In genomic region chr13:71961891-71962660, GRCm38 (mm10) we compare ENCODE assay signal across 10 mouse cellular contexts. TPM values are rescaled to one million over a fixed set of nuclear protein-coding genes. Genes with fewer than 3 reads are reported as not detected.
DNase-seq lines count a peak whose midpoint lies in the region; ATAC-seq lines count a peak whose summit lies in the region.
"Had no signal": no experiment of that assay in that cellular context is flagged by ENCODE, and none has a peak within 500 bp of the region (broad histone marks: within the 10 kb centered on the region; RNA-seq: fewer than 3 reads in every experiment).

No protein-coding gene starts in this region.

- H3K27me3 ChIP-seq in embryonic facial prominence, embryonic 14.5 days (replicated peaks; ENCODE audit: control insufficient read depth, insufficient read depth, low read length): peaks cover 86% of the 10 kb centered on the region
- H3K27me3 ChIP-seq in hindbrain, embryonic 12.5 days: peaks cover 58% of the 10 kb centered on the region
- H3K27me3 ChIP-seq in neural tube, embryonic 14.5 days (ENCODE audit: control insufficient read depth, insufficient read depth, low read length): peaks cover 57% of the 10 kb centered on the region
- H3K27me3 ChIP-seq: Patski had no signal

- H3K27ac ChIP-seq in embryonic facial prominence, embryonic 14.5 days (replicated peaks; ENCODE audit: low read depth, low read length): no peak overlapping the region; the same call in 1 of the 2 replicates
- H3K27ac ChIP-seq in hindbrain, embryonic 12.5 days: peak overlapping the region; percentile 94
- H3K27ac ChIP-seq in neural tube, embryonic 14.5 days (ENCODE audit: low read depth, low read length): no peak overlapping the region

- DNase-seq in kidney, postnatal 4 days: peak; percentile 30 to 42
- no peak for DNase-seq in kidney, postnatal 14 days
- DNase-seq in embryonic facial prominence, embryonic 14.5 days (ENCODE audit: low spot score): peak; percentile 23
- DNase-seq in adrenal gland, postnatal 14 days: no peak
- DNase-seq in kidney, adult 11 months: no peak

- H3K4me3 ChIP-seq in embryonic facial prominence, embryonic 14.5 days (ENCODE audit: low read depth, low read length): peak overlapping the region; percentile 57
- H3K4me3 ChIP-seq in hindbrain, embryonic 12.5 days: peak overlapping the region; percentile 78
- peak overlapping the region; percentile 39 for H3K4me3 ChIP-seq in neural tube, embryonic 14.5 days (ENCODE audit: low read depth, low read length)

- no peak for ATAC-seq in embryonic facial prominence, embryonic 14.5 days (ENCODE audit: low read depth)
- ATAC-seq in hindbrain, embryonic 12.5 days (ENCODE audit: low FRiP score): no peak
- ATAC-seq in neural tube, embryonic 14.5 days (ENCODE audit: low read depth): no peak
- no peak for ATAC-seq in granulocyte monocyte progenitor cell, adult 5-6 weeks (replicated peaks; ENCODE audit: poor library complexity, severe bottlenecking)

- no peaks in the 10 kb centered on the region for H3K36me3 ChIP-seq in embryonic facial prominence, embryonic 14.5 days (ENCODE audit: control insufficient read depth, insufficient read depth, low read length)
- peaks cover 6% of the 10 kb centered on the region for H3K36me3 ChIP-seq in hindbrain, embryonic 12.5 days
- H3K36me3 ChIP-seq in neural tube, embryonic 14.5 days (ENCODE audit: control insufficient read depth, insufficient read depth, low read length): no peaks in the 10 kb centered on the region

- H3K9me3 ChIP-seq in embryonic facial prominence, embryonic 14.5 days (ENCODE audit: control insufficient read depth, low read length): no peaks in the 10 kb centered on the region
- no peaks in the 10 kb centered on the region for H3K9me3 ChIP-seq in hindbrain, embryonic 12.5 days (replicated peaks)
- no peaks in the 10 kb centered on the region for H3K9me3 ChIP-seq in neural tube, embryonic 14.5 days (ENCODE audit: control insufficient read depth, low read length)

- no peaks in the 10 kb centered on the region; the same call in 1 of the 2 replicates for H3K4me1 ChIP-seq in embryonic facial prominence, embryonic 14.5 days (ENCODE audit: control insufficient read depth, insufficient read depth, low read length)
- H3K4me1 ChIP-seq in hindbrain, embryonic 12.5 days: peaks cover 43% of the 10 kb centered on the region
- H3K4me1 ChIP-seq in neural tube, embryonic 14.5 days (ENCODE audit: control insufficient read depth, insufficient read depth, low read length): peaks cover 21% of the 10 kb centered on the region

- H3K4me2 ChIP-seq in embryonic facial prominence, embryonic 14.5 days (ENCODE audit: low read depth, low read length): peak overlapping the region; percentile 81
- H3K4me2 ChIP-seq in hindbrain, embryonic 12.5 days (replicated peaks): peak overlapping the region; percentile 67
- H3K4me2 ChIP-seq in neural tube, embryonic 14.5 days (ENCODE audit: low read depth, low read length): peak overlapping the region; percentile 67; the same call in 1 of the 2 replicates

- peak overlapping the region; percentile 75 for H3K9ac ChIP-seq in embryonic facial prominence, embryonic 14.5 days (ENCODE audit: low read depth, low read length)
- peak overlapping the region; percentile 96 for H3K9ac ChIP-seq in hindbrain, embryonic 12.5 days
- H3K9ac ChIP-seq in neural tube, embryonic 14.5 days (replicated peaks; ENCODE audit: low read depth, low read length): peak overlapping the region; percentile 58

- WGBS in embryonic facial prominence, embryonic 14.5 days: 2% methylated on average over 25 of the region's 25 CpGs
- WGBS in hindbrain, embryonic 12.5 days: under 1% methylated on average over 25 of the region's 25 CpGs
- WGBS in neural tube, embryonic 14.5 days: under 1% methylated on average over 25 of the region's 25 CpGs

RNA-seq across cellular contexts. Expression of gene Irx1, which starts 1.4 kb away (rescaled TPM):
- polyA plus RNA-seq in embryonic facial prominence, embryonic 14.5 days (2014; fragmentation: Nextera tagmentation; extraction: Ambion mirVana): 3.8 and 4.0 TPM in 2 replicates
- polyA plus RNA-seq in hindbrain, embryonic 12.5 days (2016; fragmentation: Nextera tagmentation; extraction: Ambion mirVana): 16.1 and 18.6 TPM in 2 replicates
- 1.3 and 2.0 TPM in 2 replicates for polyA plus RNA-seq in neural tube, embryonic 14.5 days (2014; fragmentation: Nextera tagmentation; extraction: Ambion mirVana)
- 0.41 TPM in 1 of 2 replicates, not detected in the other for total RNA-seq in adrenal gland, postnatal 14 days (2021)
- total RNA-seq in granulocyte monocyte progenitor cell, adult 5-6 weeks (2014; fragmentation: Nextera tagmentation): not detected in 2 replicates
- not detected in 2 replicates for total RNA-seq in granulocyte monocyte progenitor cell, adult 5-6 weeks (2017)
- total RNA-seq: gastrocnemius, postnatal 4 days had no signal

Comparison
In these comparisons a context has a peak if more than half of its experiments do, and no peak if none do; other contexts are left out.
1. DNase-seq: peak in kidney, postnatal 4 days (2 of 2) and embryonic facial prominence, embryonic 14.5 days (single experiment); none in kidney, postnatal 14 days (single experiment), adrenal gland, postnatal 14 days (single experiment) and kidney, adult 11 months (single experiment).
2. Peak in every context shown above with its lines, with median percentiles within 50 percentile points of each other: H3K4me2 ChIP-seq, H3K4me3 ChIP-seq and H3K9ac ChIP-seq.